Mouse (Mus musculus) limb, embryonic 14.5 days (tissue): ENCODE data around the gene Akr1d1. TPM values are rescaled to one million over a fixed set of nuclear protein-coding genes. Genes with fewer than 3 reads are reported as not detected.

Experiments
- ATAC-seq: fragments of 200-750 bp; cut with Nextera tagmentation; 2 replicates; pipeline ENCODE4 v1.8.0; 2017; ENCODE audit warnings: low read depth, moderate number of reproducible peaks, moderate TSS enrichment; ENCODE audit not compliant: low FRiP score
- DNase-seq: peaks from one replicate; pipeline ENCODE4 v3.0.0-alpha.2; 2015; ENCODE audit warnings: low spot score
- H3K27ac ChIP-seq: fragments of 300-500 bp; sonication (generic); replicated peaks from 2 replicates; pipeline ENCODE4 v1.5.1; 2014; ENCODE audit warnings: low read depth, mild to moderate bottlenecking, low read length, moderate library complexity, mixed read lengths
- H3K27me3 ChIP-seq: fragments of 300-500 bp; sonication (generic); 2 replicates; pipeline ENCODE4 v1.6.1; 2014; ENCODE audit warnings: low read length, mixed read lengths; ENCODE audit not compliant: control insufficient read depth, insufficient read depth
- H3K36me3 ChIP-seq: fragments of 300-500 bp; sonication (generic); 2 replicates; pipeline ENCODE4 v1.6.1; 2014; ENCODE audit warnings: mild to moderate bottlenecking, low read length, moderate library complexity, mixed read lengths; ENCODE audit not compliant: control insufficient read depth, insufficient read depth
- H3K4me1 ChIP-seq: fragments of 300-500 bp; sonication (generic); 2 replicates; pipeline ENCODE4 v1.6.1; 2014; ENCODE audit warnings: antibody characterized with exemption, low read length, mixed read lengths; ENCODE audit not compliant: control insufficient read depth, insufficient read depth
- H3K4me2 ChIP-seq: fragments of 300-500 bp; sonication (generic); replicated peaks from 2 replicates; pipeline ENCODE4 v1.6.1; 2014; ENCODE audit warnings: low read depth, mild to moderate bottlenecking, low read length, moderate library complexity; ENCODE audit not compliant: severe bottlenecking
- H3K4me3 ChIP-seq: fragments of 300-500 bp; sonication (generic); replicated peaks from 2 replicates; pipeline ENCODE4 v1.5.1; 2014; ENCODE audit warnings: low read length
- H3K9ac ChIP-seq: fragments of 300-500 bp; sonication (generic); 2 replicates; pipeline ENCODE4 v1.6.1; 2014; ENCODE audit warnings: mild to moderate bottlenecking, low read depth, low read length, moderate library complexity; ENCODE audit not compliant: severe bottlenecking
- H3K9me3 ChIP-seq: fragments of 300-500 bp; sonication (generic); 2 replicates; pipeline ENCODE4 v1.6.1; 2016; ENCODE audit warnings: low read length; ENCODE audit not compliant: control insufficient read depth
- POLR2A ChIP-seq: fragments of 200-500 bp; IDR thresholded peaks from 2 replicates; pipeline ENCODE4 v1.8.0; 2012; ENCODE audit warnings: inconsistent platforms, mild to moderate bottlenecking, moderate library complexity, borderline replicate concordance; ENCODE audit not compliant: insufficient read depth, insufficient read length; ENCODE audit errors: extremely low read depth
- WGBS: fragments of 180-500 bp; shearing (Covaris S2); extraction: QIAGEN DNeasy Blood & Tissue Kit; methylation state at CpG from one replicate; pipeline ENCODE4 v1.1.7; 2014; 5-methylcytosine and 5-hydroxymethylcytosine counted together
- polyA plus RNA-seq, 2 experiments: library from polyadenylated mRNA; depleted of rRNA in 1 of 2; stranded (reverse) in 1 of 2; unstranded in 1 of 2; fragments of >200 nt; fragmentation: Nextera tagmentation in 1 of 2; extraction: Ambion mirVana in 1 of 2; gene quantifications; 2 replicates each; pipeline versions ENCODE4 v1.2.1 to v1.2.3; 2012 to 2014

Gene Akr1d1
- polyA plus RNA-seq, 2 experiments, result 0.13 to 0.19 TPM

DNA sequence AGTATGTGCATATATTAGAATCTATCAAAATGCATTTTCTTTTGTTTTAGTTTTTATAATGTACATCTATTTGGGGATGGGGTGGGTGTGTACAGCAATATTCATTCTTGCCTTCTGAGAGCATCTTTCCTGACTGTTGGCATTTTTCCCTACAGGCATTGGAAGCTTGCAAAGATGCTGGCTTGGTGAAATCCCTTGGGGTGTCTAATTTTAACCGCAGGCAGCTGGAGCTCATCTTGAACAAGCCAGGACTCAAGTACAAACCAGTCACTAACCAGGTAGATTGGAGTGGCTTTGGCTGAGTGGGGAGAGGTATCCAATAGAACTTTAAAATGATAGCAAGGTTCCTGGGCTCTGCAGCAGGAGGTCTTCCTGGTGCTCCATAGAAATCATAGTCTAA lies 24.4 kb downstream of the Akr1d1 start:
- ATAC-seq, result no peak
- H3K4me3 ChIP-seq, result no peak overlapping the region
- no peaks in the 10 kb centered on the region for H3K4me1 ChIP-seq
- H3K9ac ChIP-seq, result no peak overlapping the region
- H3K4me2 ChIP-seq, result no peak overlapping the region
- DNase-seq, result no peak
- no peaks in the 10 kb centered on the region for H3K9me3 ChIP-seq
- no peak overlapping the region for H3K27ac ChIP-seq
- WGBS, result 91% methylated on average over 1 of the region's 1 CpGs
- TF ChIP-seq POLR2A, result no peak
- H3K36me3 ChIP-seq, result no peaks in the 10 kb centered on the region
- H3K27me3 ChIP-seq, result no peaks in the 10 kb centered on the region

DNA sequence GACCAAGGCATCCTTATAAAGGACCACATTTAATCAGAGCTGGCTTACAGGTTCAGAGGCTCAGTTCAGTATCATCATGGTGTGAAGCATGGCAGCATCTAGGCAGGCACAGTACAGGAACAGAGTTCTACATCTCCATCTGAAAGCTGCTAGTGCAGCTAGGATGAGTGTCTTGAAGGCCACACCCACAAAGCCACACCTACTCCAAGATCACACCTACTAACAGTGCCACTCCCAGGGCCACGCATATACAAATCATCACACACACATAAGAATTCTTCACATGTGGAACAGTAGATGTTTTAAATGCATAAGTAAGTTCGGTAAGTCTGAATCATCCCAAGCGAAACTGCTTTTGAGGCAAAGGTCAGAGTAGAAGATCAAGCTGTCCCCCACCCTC lies 33.9 kb downstream of the Akr1d1 start:
- no peak overlapping the region for H3K9ac ChIP-seq
- no peaks in the 10 kb centered on the region for H3K4me1 ChIP-seq
- DNase-seq (no peak), ATAC-seq (no peak)
- no peak for TF ChIP-seq POLR2A
- H3K36me3 ChIP-seq, result no peaks in the 10 kb centered on the region
- no peak overlapping the region for H3K27ac ChIP-seq
- H3K4me3 ChIP-seq, result no peak overlapping the region
- H3K9me3 ChIP-seq, result no peaks in the 10 kb centered on the region
- H3K27me3 ChIP-seq, result no peaks in the 10 kb centered on the region
- no peak overlapping the region for H3K4me2 ChIP-seq
- WGBS, result 84% methylated on average over 3 of the region's 3 CpGs

DNA sequence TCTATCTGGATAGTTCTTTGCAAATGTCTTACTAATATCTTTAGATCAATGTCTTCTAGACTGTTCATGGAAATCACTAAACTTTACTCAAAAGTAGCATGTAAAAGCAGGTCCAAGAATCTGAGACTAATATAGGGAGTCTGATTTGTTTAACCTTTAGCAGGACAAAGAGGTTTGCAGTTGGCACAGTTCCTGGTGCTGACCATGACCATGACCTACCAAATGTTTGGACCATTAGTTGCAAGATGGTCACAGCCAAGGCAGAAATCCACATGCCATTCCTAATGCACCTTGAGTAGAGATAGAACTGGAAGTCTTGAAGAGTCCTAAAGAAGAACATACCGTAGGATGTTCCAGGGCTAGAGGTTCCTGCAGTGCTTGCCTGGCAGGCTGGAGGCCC lies 37.4 kb downstream of the Akr1d1 start:
- no peak for TF ChIP-seq POLR2A
- H3K27me3 ChIP-seq, result no peaks in the 10 kb centered on the region
- no peaks in the 10 kb centered on the region for H3K36me3 ChIP-seq
- H3K4me1 ChIP-seq, result no peaks in the 10 kb centered on the region
- ATAC-seq (no peak), DNase-seq (no peak)
- H3K9ac ChIP-seq, result no peak overlapping the region
- WGBS, result 100% methylated on average over 1 of the region's 1 CpGs
- H3K4me3 ChIP-seq, result no peak overlapping the region
- no peak overlapping the region for H3K4me2 ChIP-seq
- no peaks in the 10 kb centered on the region for H3K9me3 ChIP-seq
- no peak overlapping the region for H3K27ac ChIP-seq

DNA sequence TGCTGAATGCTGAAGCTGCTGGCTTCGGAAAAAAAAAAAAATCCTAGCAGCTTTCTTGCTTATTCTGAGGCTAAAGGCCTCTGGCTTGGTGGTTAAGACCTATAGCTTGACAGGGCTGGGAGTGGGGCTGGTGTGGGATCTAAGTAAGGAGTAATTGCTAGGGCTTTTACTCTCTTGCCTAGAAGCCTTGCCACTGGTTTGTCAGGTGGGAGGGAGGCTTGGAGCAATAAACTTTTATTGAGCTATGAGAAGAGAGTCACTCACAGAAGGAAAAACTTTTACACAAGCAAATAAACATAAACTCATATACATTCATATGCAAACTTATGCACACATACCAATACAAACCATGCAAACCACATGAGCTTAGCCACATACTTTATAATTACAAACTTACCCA lies 42.0 kb downstream of the Akr1d1 start:
- Histone ChIP-seq H3K27ac (no peak overlapping the region), H3K9ac (no peak overlapping the region), H3K4me2 (no peak overlapping the region), H3K27me3 (no peaks in the 10 kb centered on the region), H3K36me3 (no peaks in the 10 kb centered on the region), H3K4me1 (no peaks in the 10 kb centered on the region), H3K4me3 (no peak overlapping the region), H3K9me3 (no peaks in the 10 kb centered on the region)
- DNase-seq, result no peak
- no peak for ATAC-seq
- TF ChIP-seq POLR2A, result no peak
- WGBS, result 10% methylated on average over 1 of the region's 1 CpGs

DNA sequence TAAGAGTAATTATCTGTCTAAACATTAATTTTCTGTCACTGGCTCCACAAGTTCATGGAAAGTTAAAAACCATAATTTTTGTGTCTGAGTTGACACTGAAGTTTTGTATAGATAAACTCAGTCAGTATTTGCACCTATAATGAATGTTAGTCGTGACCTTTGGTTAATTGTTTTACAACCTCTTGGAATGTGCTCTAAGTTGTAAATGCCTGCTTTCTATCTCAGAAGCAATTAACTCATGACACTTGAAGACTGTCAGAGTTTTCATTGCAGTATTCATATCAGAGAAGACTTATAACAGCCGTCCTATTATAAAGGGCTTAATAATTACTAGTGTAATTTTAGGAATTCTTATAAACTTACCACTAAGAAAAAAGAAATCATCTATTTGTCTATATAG lies 43.0 kb downstream of the Akr1d1 start:
- H3K9me3 ChIP-seq, result no peaks in the 10 kb centered on the region
- no peak overlapping the region for H3K4me3 ChIP-seq
- H3K27ac ChIP-seq, result no peak overlapping the region
- TF ChIP-seq POLR2A, result no peak
- WGBS, result 15% methylated on average over 2 of the region's 2 CpGs
- H3K36me3 ChIP-seq, result no peaks in the 10 kb centered on the region
- no peak overlapping the region for H3K9ac ChIP-seq
- DNase-seq (no peak), ATAC-seq (no peak)
- H3K27me3 ChIP-seq, result no peaks in the 10 kb centered on the region
- no peak overlapping the region for H3K4me2 ChIP-seq
- no peaks in the 10 kb centered on the region for H3K4me1 ChIP-seq

DNA sequence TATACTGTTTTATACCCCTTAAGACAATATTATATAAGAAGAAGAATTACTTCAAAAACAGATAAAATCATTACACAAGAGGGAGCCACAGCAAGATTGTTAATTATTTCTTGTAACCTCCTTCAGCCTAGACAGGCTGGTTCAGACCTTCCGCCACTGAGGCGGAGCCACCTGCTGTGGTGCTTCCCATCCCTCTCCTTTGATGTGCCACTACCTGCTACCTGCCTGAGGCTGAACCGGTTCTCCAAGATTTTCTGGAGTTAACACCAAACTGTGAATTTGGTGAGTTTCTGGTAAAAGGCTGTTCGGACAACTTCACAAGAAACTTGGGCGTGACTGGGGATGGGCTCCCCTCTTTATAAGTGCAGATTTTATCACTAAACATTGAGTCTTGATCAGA lies 50.5 kb downstream of the Akr1d1 start:
- WGBS, result 51% methylated on average over 5 of the region's 5 CpGs
- no peak for ATAC-seq
- no peak for DNase-seq

More for the DNA sequence above, 50.5 kb downstream of the Akr1d1 start:
- no peaks in the 10 kb centered on the region for H3K27me3 ChIP-seq
- H3K9ac ChIP-seq, result no peak overlapping the region
- no peaks in the 10 kb centered on the region for H3K4me1 ChIP-seq
- no peak overlapping the region for H3K4me2 ChIP-seq
- no peaks in the 10 kb centered on the region for H3K9me3 ChIP-seq
- no peak overlapping the region for H3K27ac ChIP-seq
- H3K36me3 ChIP-seq, result no peaks in the 10 kb centered on the region
- no peak for TF ChIP-seq POLR2A
- no peak overlapping the region for H3K4me3 ChIP-seq
